Mouse (Mus musculus): ENCODE measurements around the gene Tmem211.

The Tmem211 gene

GRCm38 (mm10) chr5:113286591-113287520 lies 60.1 kb downstream of the Tmem211 start:
- Histone ChIP-seq H3K9me3 (ENCODE audit: low read length) (no peaks in the 10 kb centered on the region), H3K4me1 (replicated peaks; ENCODE audit: low read depth, low read length) (peaks cover 41% of the 10 kb centered on the region), H3K36me3 (ENCODE audit: insufficient read depth, low read length) (no peaks in the 10 kb centered on the region), H3K4me3 (replicated peaks; ENCODE audit: low read length) (peak overlapping the region; percentile 74), H3K27me3 (ENCODE audit: insufficient read depth, low read length) (peaks cover 50% of the 10 kb centered on the region)
- peak; percentile 55 for TF ChIP-seq CTCF (conservative IDR thresholded peaks at IDR 0.05; ENCODE audit: low read length)
- TF ChIP-seq NANOG (IDR thresholded peaks at IDR 0.05; ENCODE audit: borderline replicate concordance, low read length): no peak
- no peak for TF ChIP-seq POU5F1 (IDR thresholded peaks at IDR 0.05; ENCODE audit: borderline replicate concordance, low read length)

- Histone ChIP-seq H3K9me3 (ENCODE audit: low read length) (no peaks in the 10 kb centered on the region), H3K4me1 (replicated peaks; ENCODE audit: low read depth, low read length) (peaks cover 38% of the 10 kb centered on the region), H3K36me3 (ENCODE audit: insufficient read depth, low read length) (no peaks in the 10 kb centered on the region), H3K4me3 (replicated peaks; ENCODE audit: low read length) (peak overlapping the region; percentile 74; the same call in 1 of the 2 replicates), H3K27me3 (ENCODE audit: insufficient read depth, low read length) (peaks cover 50% of the 10 kb centered on the region)
- TF ChIP-seq NANOG (IDR thresholded peaks at IDR 0.05; ENCODE audit: borderline replicate concordance, low read length) (no peak), CTCF (conservative IDR thresholded peaks at IDR 0.05; ENCODE audit: low read length) (no peak), POU5F1 (IDR thresholded peaks at IDR 0.05; ENCODE audit: borderline replicate concordance, low read length) (no peak)
These were observed 61.1 kb downstream of the Tmem211 start for GRCm38 (mm10) chr5:113287762-113288161.

GRCm38 (mm10) chr5:113288490-113288889 lies 61.8 kb downstream of the Tmem211 start:
- no peak for TF ChIP-seq NANOG (IDR thresholded peaks at IDR 0.05; ENCODE audit: borderline replicate concordance, low read length)
- TF ChIP-seq CTCF (conservative IDR thresholded peaks at IDR 0.05; ENCODE audit: low read length): no peak
- TF ChIP-seq POU5F1 (IDR thresholded peaks at IDR 0.05; ENCODE audit: borderline replicate concordance, low read length): no peak
- peaks cover 37% of the 10 kb centered on the region for H3K4me1 ChIP-seq (replicated peaks; ENCODE audit: low read depth, low read length)
- no peaks in the 10 kb centered on the region for H3K36me3 ChIP-seq (ENCODE audit: insufficient read depth, low read length)
- no peak overlapping the region; the same call in 1 of the 2 replicates for H3K4me3 ChIP-seq (replicated peaks; ENCODE audit: low read length)
- no peaks in the 10 kb centered on the region for H3K9me3 ChIP-seq (ENCODE audit: low read length)
- H3K27me3 ChIP-seq (ENCODE audit: insufficient read depth, low read length): peaks cover 50% of the 10 kb centered on the region

Measured in E14TG2a.4 (cell line).